Mouse (Mus musculus) limb, embryonic 14.5 days (tissue): ENCODE measurements around the gene Vps13d. TPM values are rescaled to one million over a fixed set of nuclear protein-coding genes. Genes with fewer than 3 reads are reported as not detected.

Experiments
- ATAC-seq: fragments of 200-750 bp; cut with Nextera tagmentation; 2 replicates; pipeline ENCODE4 v1.8.0; 2017; ENCODE audit warnings: low read depth, moderate number of reproducible peaks, moderate TSS enrichment; ENCODE audit not compliant: low FRiP score
- DNase-seq: peaks from one replicate; pipeline ENCODE4 v3.0.0-alpha.2; 2015; ENCODE audit warnings: low spot score
- H3K27ac ChIP-seq: fragments of 300-500 bp; sonication (generic); replicated peaks from 2 replicates; pipeline ENCODE4 v1.5.1; 2014; ENCODE audit warnings: low read depth, mild to moderate bottlenecking, low read length, moderate library complexity, mixed read lengths
- H3K27me3 ChIP-seq: fragments of 300-500 bp; sonication (generic); 2 replicates; pipeline ENCODE4 v1.6.1; 2014; ENCODE audit warnings: low read length, mixed read lengths; ENCODE audit not compliant: control insufficient read depth, insufficient read depth
- H3K36me3 ChIP-seq: fragments of 300-500 bp; sonication (generic); 2 replicates; pipeline ENCODE4 v1.6.1; 2014; ENCODE audit warnings: mild to moderate bottlenecking, low read length, moderate library complexity, mixed read lengths; ENCODE audit not compliant: control insufficient read depth, insufficient read depth
- H3K4me1 ChIP-seq: fragments of 300-500 bp; sonication (generic); 2 replicates; pipeline ENCODE4 v1.6.1; 2014; ENCODE audit warnings: antibody characterized with exemption, low read length, mixed read lengths; ENCODE audit not compliant: control insufficient read depth, insufficient read depth
- H3K4me2 ChIP-seq: fragments of 300-500 bp; sonication (generic); replicated peaks from 2 replicates; pipeline ENCODE4 v1.6.1; 2014; ENCODE audit warnings: low read depth, mild to moderate bottlenecking, low read length, moderate library complexity; ENCODE audit not compliant: severe bottlenecking
- H3K4me3 ChIP-seq: fragments of 300-500 bp; sonication (generic); replicated peaks from 2 replicates; pipeline ENCODE4 v1.5.1; 2014; ENCODE audit warnings: low read length
- H3K9ac ChIP-seq: fragments of 300-500 bp; sonication (generic); 2 replicates; pipeline ENCODE4 v1.6.1; 2014; ENCODE audit warnings: mild to moderate bottlenecking, low read depth, low read length, moderate library complexity; ENCODE audit not compliant: severe bottlenecking
- H3K9me3 ChIP-seq: fragments of 300-500 bp; sonication (generic); 2 replicates; pipeline ENCODE4 v1.6.1; 2016; ENCODE audit warnings: low read length; ENCODE audit not compliant: control insufficient read depth
- POLR2A ChIP-seq: fragments of 200-500 bp; IDR thresholded peaks from 2 replicates; pipeline ENCODE4 v1.8.0; 2012; ENCODE audit warnings: inconsistent platforms, mild to moderate bottlenecking, moderate library complexity, borderline replicate concordance; ENCODE audit not compliant: insufficient read depth, insufficient read length; ENCODE audit errors: extremely low read depth
- WGBS: fragments of 180-500 bp; shearing (Covaris S2); extraction: QIAGEN DNeasy Blood & Tissue Kit; methylation state at CpG from one replicate; pipeline ENCODE4 v1.1.7; 2014; 5-methylcytosine and 5-hydroxymethylcytosine counted together
- polyA plus RNA-seq, 2 experiments: library from polyadenylated mRNA; depleted of rRNA in 1 of 2; stranded (reverse) in 1 of 2; unstranded in 1 of 2; fragments of >200 nt; fragmentation: Nextera tagmentation in 1 of 2; extraction: Ambion mirVana in 1 of 2; gene quantifications; 2 replicates each; pipeline versions ENCODE4 v1.2.1 to v1.2.3; 2012 to 2014

Gene Vps13d
- polyA plus RNA-seq, 2 experiments: 16.8 to 26.3 TPM

DNA sequence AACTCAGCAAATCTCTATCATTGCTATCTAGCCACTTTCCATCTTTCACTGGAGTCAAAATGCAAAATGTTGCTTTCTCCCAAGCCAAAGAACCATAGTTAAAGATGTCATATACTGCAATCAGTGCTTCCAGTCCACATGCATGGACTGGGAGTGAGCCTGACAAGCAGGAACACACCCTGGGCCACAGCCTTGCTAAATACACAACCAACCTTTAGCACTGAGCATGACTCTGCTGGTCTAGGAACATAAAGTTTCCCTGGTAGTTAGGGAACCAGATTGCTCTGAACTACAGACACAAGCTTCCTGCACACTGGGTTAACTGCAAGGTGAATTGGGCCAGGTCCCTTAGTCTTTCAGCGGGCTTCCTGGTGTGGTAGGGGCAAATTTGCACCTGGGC is 64.0 kb downstream of the Vps13d start:
- Histone ChIP-seq H3K27me3 (no peaks in the 10 kb centered on the region), H3K9me3 (no peaks in the 10 kb centered on the region), H3K4me1 (peaks cover 2% of the 10 kb centered on the region; the same call in 1 of the 2 replicates), H3K36me3 (peaks cover 85% of the 10 kb centered on the region), H3K4me3 (no peak overlapping the region), H3K27ac (no peak overlapping the region), H3K4me2 (no peak overlapping the region), H3K9ac (no peak overlapping the region)
- ATAC-seq (no peak), DNase-seq (no peak)
- WGBS: 88% methylated on average over 1 of the region's 1 CpGs
- TF ChIP-seq POLR2A: no peak

DNA sequence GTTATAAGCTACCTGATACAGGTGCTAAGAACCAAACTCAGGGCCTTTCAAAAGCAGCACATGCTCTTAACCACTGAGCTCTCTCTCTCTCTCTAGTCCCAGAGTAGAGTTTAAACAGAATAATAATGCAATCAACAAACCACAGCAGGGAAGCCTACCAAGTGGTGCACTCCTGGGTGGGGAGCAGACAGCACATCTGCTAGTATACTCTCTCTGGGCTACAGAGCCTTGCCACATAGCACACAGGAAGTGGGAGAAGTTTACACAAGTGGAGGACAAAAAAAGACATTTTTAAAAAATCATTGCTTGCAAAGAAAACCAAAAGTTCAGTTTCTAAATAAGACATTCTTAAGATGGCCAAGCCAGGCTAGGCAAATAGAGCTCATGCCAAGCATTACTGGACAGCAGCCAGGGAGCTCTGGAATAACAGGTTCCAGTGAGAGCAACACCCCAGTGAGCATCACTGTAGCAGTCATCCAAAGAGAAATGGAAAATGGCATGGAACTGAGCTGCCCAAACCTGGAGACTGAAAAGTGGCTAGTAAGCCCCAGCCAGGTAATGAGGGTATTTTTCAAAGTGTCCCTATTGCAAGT is 64.8 kb downstream of the Vps13d start:
- ATAC-seq (peak; percentile 34; the same call in 1 of the 2 replicates), DNase-seq (peak; percentile 68)
- H3K27ac ChIP-seq: 0 out of 2 replicates have a peak overlapping the region, but pooled peaks have one; percentile 39
- H3K36me3 ChIP-seq: peaks cover 80% of the 10 kb centered on the region
- H3K9me3 ChIP-seq: no peaks in the 10 kb centered on the region
- no peak for TF ChIP-seq POLR2A
- H3K4me1 ChIP-seq: peaks cover 9% of the 10 kb centered on the region
- no peak overlapping the region for H3K9ac ChIP-seq
- H3K4me2 ChIP-seq: no peak overlapping the region
- no peak overlapping the region for H3K4me3 ChIP-seq
- no peaks in the 10 kb centered on the region for H3K27me3 ChIP-seq

DNA sequence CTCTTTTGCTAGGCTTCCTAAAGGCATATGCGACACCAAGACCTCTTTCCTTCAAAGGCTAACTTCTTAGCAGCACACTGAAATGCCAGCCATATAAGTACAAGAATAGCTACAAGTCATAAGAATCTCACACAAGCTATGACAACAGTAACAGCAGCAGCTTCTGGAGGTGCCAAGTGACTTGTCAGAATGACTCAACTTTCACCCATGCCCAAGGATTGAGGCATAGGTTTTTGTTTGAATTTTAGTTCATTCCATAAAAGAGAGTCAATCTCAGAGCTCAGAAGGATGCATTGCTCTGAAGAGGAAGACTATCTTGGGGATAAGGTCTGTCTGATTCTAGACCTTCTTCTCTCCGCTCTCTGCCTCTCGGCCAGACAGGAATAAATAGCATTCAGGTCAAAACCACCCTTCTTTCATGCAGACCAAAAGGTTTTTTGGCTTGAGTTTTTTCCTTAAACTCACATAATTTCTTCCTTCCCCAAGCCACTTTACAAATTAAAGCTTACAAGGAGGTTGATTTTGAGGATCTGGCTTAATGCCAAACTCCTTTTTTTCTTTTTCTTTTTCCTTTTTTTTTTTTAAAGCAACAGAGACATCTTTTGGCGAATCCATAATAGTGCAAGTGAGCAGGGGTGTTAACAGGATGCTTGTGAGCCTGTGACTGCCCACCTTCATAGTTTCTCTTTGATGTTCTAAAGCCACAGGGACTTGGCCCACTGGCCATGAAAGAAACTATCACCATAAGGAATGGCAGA is 69.2 kb downstream of the Vps13d start:
- no peaks in the 10 kb centered on the region for H3K27me3 ChIP-seq
- peaks cover 24% of the 10 kb centered on the region for H3K4me1 ChIP-seq
- no peak for ATAC-seq
- no peak overlapping the region for H3K4me2 ChIP-seq
- no peak overlapping the region for H3K9ac ChIP-seq
- DNase-seq: peak; percentile 83
- H3K36me3 ChIP-seq: peaks cover 66% of the 10 kb centered on the region
- peak overlapping the region; percentile 65 for H3K27ac ChIP-seq
- WGBS: 55% methylated on average over 4 of the region's 4 CpGs
- no peak for TF ChIP-seq POLR2A
- H3K4me3 ChIP-seq: no peak overlapping the region
- H3K9me3 ChIP-seq: no peaks in the 10 kb centered on the region

DNA sequence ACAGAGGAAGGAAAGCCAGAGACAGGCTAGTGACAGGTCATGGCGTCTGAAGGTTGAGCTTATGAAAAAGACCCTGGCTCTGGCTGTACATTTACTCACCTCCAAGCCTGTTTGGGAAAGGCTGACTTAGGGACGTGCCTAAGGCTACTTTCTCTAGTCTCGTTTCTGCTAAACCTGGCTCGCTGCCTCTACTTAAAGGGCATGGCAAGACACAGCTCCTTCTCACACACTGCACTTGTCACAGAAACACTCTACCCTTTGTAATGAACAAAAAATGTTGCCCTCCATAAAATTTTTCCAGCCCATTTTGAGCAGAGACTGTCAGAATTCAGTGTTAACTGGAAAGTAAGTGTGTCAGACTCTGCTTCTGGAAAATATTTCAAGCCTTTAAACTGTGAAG is 70.4 kb downstream of the Vps13d start:
- Histone ChIP-seq H3K9me3 (no peaks in the 10 kb centered on the region), H3K27me3 (no peaks in the 10 kb centered on the region), H3K27ac (peak overlapping the region; percentile 79), H3K36me3 (peaks cover 66% of the 10 kb centered on the region), H3K4me3 (no peak overlapping the region), H3K4me1 (peaks cover 24% of the 10 kb centered on the region), H3K4me2 (no peak overlapping the region), H3K9ac (no peak overlapping the region)
- peak; percentile 35 for DNase-seq
- ATAC-seq: peak; percentile 55
- no peak for TF ChIP-seq POLR2A
- 48% methylated on average over 4 of the region's 4 CpGs for whole genome bisulfite sequencing

DNA sequence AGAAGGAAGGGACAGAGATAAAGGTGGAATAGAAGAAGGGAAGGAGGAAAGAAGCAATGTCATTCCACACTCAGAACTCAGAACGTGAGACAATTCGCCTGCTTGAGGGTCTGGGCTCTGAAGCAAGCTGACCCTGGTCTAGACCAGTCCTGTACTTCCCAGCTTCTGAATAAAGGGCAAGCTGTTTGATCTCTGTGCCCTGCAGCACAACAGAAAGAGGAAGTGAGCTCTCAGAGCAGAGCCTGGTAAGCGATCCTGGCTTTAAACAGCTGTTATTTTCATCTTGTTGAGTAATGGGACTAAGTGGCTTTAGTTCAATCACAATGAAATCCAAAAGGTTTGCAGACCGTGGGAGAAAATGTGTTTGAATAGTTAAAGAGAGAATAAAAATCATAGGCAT is 83.2 kb downstream of the Vps13d start:
- DNase-seq (no peak), ATAC-seq (no peak)
- Histone ChIP-seq H3K4me3 (no peak overlapping the region), H3K4me2 (no peak overlapping the region), H3K27me3 (no peaks in the 10 kb centered on the region), H3K36me3 (peaks cover 85% of the 10 kb centered on the region), H3K4me1 (no peaks in the 10 kb centered on the region), H3K27ac (no peak overlapping the region), H3K9me3 (no peaks in the 10 kb centered on the region), H3K9ac (no peak overlapping the region)
- 19% methylated on average over 4 of the region's 4 CpGs for WGBS
- TF ChIP-seq POLR2A: no peak
